Mouse (Mus musculus) heart, embryonic 13.5 days (tissue): ENCODE results near the gene Pacsin2. TPM values are rescaled to one million over a fixed set of nuclear protein-coding genes. Genes with fewer than 3 reads are reported as not detected.
A peak's percentile ranks its signal among the peaks of the same experiment; 100 is the strongest.

Experiments
- ATAC-seq: fragments of 200-750 bp; cut with Nextera tagmentation; 2 replicates; pipeline ENCODE4 v1.8.0; 2017; ENCODE audit warnings: moderate TSS enrichment; ENCODE audit not compliant: insufficient number of reproducible peaks, low FRiP score, low TSS enrichment; ENCODE audit errors: extremely low read depth
- H3K27ac ChIP-seq: fragments of 300-500 bp; sonication (generic); replicated peaks from 2 replicates; pipeline ENCODE4 v1.5.1; 2015; ENCODE audit warnings: moderate library complexity, mild to moderate bottlenecking, inconsistent platforms
- H3K27me3 ChIP-seq: fragments of 300-500 bp; sonication (generic); replicated peaks from 2 replicates; pipeline ENCODE4 v1.6.1; 2015; ENCODE audit warnings: mild to moderate bottlenecking, inconsistent platforms
- H3K36me3 ChIP-seq: fragments of 300-500 bp; sonication (generic); 2 replicates; pipeline ENCODE4 v1.6.1; 2015; ENCODE audit warnings: mild to moderate bottlenecking, inconsistent platforms
- H3K4me1 ChIP-seq: fragments of 300-500 bp; sonication (generic); 2 replicates; pipeline ENCODE4 v1.6.1; 2015; ENCODE audit warnings: inconsistent platforms
- H3K4me2 ChIP-seq: fragments of 300-500 bp; sonication (generic); 2 replicates; pipeline ENCODE4 v1.6.1; 2015; ENCODE audit warnings: inconsistent platforms, mild to moderate bottlenecking, moderate library complexity
- H3K4me3 ChIP-seq: fragments of 300-500 bp; sonication (generic); 2 replicates; pipeline ENCODE4 v1.5.1; 2015; ENCODE audit warnings: moderate library complexity, mild to moderate bottlenecking, inconsistent platforms
- H3K9ac ChIP-seq: fragments of 300-500 bp; sonication (generic); 2 replicates; pipeline ENCODE4 v1.6.1; 2015; ENCODE audit warnings: inconsistent platforms, mild to moderate bottlenecking, moderate library complexity
- H3K9me3 ChIP-seq: fragments of 300-500 bp; sonication (generic); 2 replicates; pipeline ENCODE4 v1.6.1; 2016; ENCODE audit warnings: inconsistent platforms
- WGBS: fragments of 180-500 bp; shearing (Covaris S2); methylation state at CpG from one replicate; pipeline ENCODE4 v1.1.7; 2015; ENCODE audit warnings: mixed read lengths; 5-methylcytosine and 5-hydroxymethylcytosine counted together
- polyA plus RNA-seq: library from polyadenylated mRNA; unstranded; fragments of >200 nt; fragmentation: Nextera tagmentation; extraction: Ambion mirVana; gene quantifications from 2 replicates; pipeline ENCODE4 v1.2.1, GENCODE M21; 2015

Gene Pacsin2
- polyA plus RNA-seq, 1 experiment from 2014 or later: 56.8 TPM

DNA sequence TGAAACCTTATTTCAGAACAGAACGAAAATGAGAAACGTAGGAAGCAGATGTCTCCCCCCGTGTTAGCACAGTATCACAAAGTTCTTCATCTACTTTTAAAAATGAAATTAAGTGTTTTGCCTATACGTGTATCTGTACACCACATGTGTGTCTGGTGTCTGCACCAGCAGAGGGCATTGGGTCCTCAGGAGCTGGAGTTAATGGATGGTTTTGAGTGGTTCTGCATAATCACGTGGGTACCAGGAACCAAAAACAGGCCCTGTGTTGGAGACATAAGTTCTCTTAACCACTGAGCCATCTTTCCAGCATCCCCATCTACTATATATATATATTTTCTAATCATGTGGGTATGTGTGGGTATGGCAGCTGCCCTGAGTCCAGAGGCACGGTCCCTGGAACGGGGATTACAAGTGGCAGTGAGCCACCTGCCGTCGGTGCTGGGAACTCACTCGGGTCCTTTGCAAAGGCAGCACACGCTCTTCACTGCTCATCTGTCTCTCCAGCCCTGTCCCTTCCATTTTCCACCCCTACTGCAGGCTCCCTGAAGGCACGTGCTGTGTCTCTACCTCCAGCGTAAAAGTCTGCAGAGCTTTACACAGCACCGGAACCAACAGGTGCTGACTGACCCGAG is 118.4 kb downstream of the Pacsin2 start:
- no peaks in the 10 kb centered on the region for H3K27me3 ChIP-seq
- H3K9me3 ChIP-seq: no peaks in the 10 kb centered on the region
- no peak overlapping the region for H3K4me3 ChIP-seq
- no peak for ATAC-seq
- peaks cover 43% of the 10 kb centered on the region for H3K36me3 ChIP-seq
- peak overlapping the region; percentile 44; the same call in 1 of the 2 replicates for H3K4me2 ChIP-seq
- no peak overlapping the region; the same call in 1 of the 2 replicates for H3K27ac ChIP-seq
- H3K9ac ChIP-seq: no peak overlapping the region
- peaks cover 56% of the 10 kb centered on the region for H3K4me1 ChIP-seq
- 82% methylated on average over 15 of the region's 15 CpGs for WGBS

DNA sequence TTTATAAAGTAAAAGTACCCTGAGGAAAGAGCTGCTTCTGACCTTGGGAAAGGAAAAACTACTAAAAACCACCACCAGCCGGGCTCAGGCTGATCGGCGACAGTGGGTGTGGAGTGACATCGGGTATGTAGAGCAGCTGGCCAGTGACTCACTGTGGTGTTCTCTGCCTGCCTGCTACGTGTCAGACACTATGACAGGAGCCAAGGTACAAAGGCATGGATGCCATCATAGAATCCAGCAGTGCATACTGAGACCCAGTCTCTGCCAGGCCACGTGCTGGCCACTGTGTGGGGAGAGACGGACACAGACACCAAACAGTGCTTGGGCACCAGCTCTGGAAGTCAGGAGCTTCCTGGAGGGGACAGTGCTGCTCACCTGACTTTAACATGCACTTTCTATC is 119.5 kb downstream of the Pacsin2 start:
- H3K27ac ChIP-seq: peak overlapping the region; percentile 87
- no peaks in the 10 kb centered on the region for H3K9me3 ChIP-seq
- peak overlapping the region; percentile 47 for H3K9ac ChIP-seq
- peak; percentile 22; the same call in 1 of the 2 replicates for ATAC-seq
- peak overlapping the region; percentile 44 for H3K4me2 ChIP-seq
- peaks cover 56% of the 10 kb centered on the region for H3K4me1 ChIP-seq
- WGBS: 30% methylated on average over 7 of the region's 7 CpGs
- peaks cover 53% of the 10 kb centered on the region for H3K36me3 ChIP-seq
- no peaks in the 10 kb centered on the region for H3K27me3 ChIP-seq
- H3K4me3 ChIP-seq: peak overlapping the region; percentile 9; the same call in 1 of the 2 replicates

DNA sequence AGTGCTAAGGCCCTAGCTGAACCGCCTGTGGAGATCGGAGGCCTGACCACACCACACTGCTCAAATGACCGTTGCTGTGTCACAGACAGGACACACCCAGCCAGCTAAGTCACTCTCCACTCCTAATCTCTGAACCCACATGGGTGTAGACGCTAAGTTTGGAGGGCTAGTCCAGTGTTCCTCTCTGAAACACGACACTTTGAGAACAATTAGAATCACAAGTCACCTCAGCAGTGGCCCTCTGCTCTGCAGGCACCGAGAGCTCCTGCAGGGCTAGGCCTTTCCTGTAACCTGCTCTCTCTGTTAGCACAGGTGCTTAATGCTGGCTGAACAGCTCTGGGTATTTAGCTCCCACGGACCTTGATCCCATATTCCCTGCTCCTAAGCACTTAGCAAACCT is 120.2 kb downstream of the Pacsin2 start:
- peak overlapping the region; percentile 47 for H3K9ac ChIP-seq
- no peaks in the 10 kb centered on the region for H3K27me3 ChIP-seq
- H3K4me1 ChIP-seq: peaks cover 52% of the 10 kb centered on the region
- peak overlapping the region; percentile 44 for H3K4me2 ChIP-seq
- peak overlapping the region; percentile 87 for H3K27ac ChIP-seq
- H3K9me3 ChIP-seq: no peaks in the 10 kb centered on the region
- H3K36me3 ChIP-seq: peaks cover 53% of the 10 kb centered on the region
- peak; percentile 83 for ATAC-seq
- WGBS: 23% methylated on average over 7 of the region's 7 CpGs
- peak overlapping the region; percentile 0 for H3K4me3 ChIP-seq

DNA sequence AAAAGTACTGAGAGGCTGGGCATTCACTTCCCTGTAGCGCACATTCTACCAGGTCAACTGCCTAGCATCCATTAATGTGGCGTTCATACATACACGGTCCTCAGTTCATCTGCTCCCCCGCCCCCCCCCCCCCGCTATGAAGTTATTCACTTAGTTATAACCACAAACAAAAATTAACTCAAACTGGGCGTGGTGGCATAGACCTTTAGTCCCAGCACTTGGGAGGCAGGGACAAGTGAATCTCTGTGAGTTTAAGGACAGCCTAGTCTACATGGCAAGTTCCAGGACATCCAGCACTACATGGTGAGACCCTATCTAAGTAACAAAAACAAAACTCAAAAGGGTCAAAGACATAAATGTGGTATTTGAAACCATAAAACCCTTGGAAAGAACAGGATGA is 125.5 kb downstream of the Pacsin2 start:
- Histone ChIP-seq H3K4me3 (no peak overlapping the region), H3K27me3 (no peaks in the 10 kb centered on the region), H3K9ac (no peak overlapping the region), H3K4me2 (no peak overlapping the region), H3K4me1 (peaks cover 27% of the 10 kb centered on the region), H3K9me3 (no peaks in the 10 kb centered on the region), H3K36me3 (peaks cover 73% of the 10 kb centered on the region), H3K27ac (no peak overlapping the region)
- WGBS: 77% methylated on average over 6 of the region's 6 CpGs
- no peak for ATAC-seq

DNA sequence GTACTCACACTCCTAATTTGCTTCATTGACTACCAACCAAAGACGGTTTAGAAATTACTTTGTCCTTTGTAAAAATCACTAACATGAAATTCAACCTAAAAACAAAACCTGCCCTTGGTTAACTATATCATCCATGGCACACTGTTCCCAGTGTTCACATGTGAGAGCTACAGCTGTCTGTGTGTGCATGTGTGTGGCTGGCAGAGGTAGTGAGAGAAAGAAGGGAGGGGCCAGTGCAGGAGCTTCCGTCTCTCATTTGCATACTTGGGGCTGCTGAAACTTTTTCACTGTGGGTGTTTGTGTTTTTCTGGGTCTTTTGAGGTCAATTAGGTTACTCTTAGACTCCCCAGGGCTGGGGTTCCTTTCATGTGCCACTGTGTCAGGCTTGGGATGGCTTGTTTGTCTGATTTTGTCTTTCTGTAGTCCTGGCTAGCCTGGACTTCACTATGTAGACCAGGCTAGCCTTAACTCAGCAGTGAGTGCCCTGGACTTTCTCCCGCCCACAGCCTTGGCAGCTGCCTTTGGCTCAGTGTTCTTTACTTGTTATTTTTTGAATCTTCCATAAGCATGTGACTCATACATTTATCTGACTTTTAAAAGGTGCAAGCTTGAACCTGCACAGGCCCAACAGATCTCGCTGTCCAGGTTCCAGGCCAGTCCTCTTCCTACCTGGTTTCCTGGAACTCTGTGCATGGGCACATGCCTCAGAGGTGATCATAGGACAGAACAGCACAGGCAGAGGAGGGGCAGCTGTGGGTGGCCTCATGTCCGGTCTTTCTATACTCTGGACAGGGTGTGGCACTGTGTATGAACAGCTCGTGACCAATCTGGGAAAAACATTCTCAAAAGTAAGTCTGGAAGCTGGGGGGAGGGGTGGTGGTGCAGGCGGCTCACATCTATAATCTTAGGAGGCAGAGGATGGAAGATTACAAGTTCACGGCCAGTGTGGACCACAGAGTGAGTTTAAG is 126.2 kb downstream of the Pacsin2 start:
- Histone ChIP-seq H3K4me2 (no peak overlapping the region), H3K4me3 (no peak overlapping the region), H3K9ac (no peak overlapping the region), H3K9me3 (no peaks in the 10 kb centered on the region), H3K36me3 (peaks cover 80% of the 10 kb centered on the region), H3K27ac (peak overlapping the region; percentile 13; the same call in 1 of the 2 replicates), H3K4me1 (peaks cover 21% of the 10 kb centered on the region), H3K27me3 (no peaks in the 10 kb centered on the region)
- 67% methylated on average over 8 of the region's 8 CpGs for WGBS
- ATAC-seq: peak; percentile 66; the same call in 1 of the 2 replicates

DNA sequence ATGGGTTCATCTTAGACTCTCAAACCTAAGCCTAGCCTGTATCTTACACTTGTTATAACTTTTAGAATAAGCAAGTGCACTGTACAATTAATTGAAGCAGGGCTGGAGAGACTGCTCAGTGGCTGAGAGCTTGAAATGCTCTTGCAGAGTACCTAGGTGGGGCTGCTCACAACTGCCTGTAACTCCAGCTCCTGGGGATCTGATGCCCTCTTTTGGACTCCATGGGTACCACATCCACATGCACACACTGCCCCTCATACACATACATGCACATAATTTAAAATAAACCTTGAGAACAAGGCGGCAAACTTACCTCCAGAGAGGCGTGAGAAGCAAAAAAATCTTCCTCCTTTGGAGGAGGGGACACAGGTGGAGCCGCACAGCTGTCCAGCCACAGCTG is 132.0 kb downstream of the Pacsin2 start:
- Histone ChIP-seq H3K27ac (no peak overlapping the region), H3K9ac (no peak overlapping the region), H3K4me2 (no peak overlapping the region), H3K36me3 (peaks cover 94% of the 10 kb centered on the region), H3K9me3 (no peaks in the 10 kb centered on the region), H3K27me3 (no peaks in the 10 kb centered on the region), H3K4me3 (no peak overlapping the region), H3K4me1 (no peaks in the 10 kb centered on the region)
- WGBS: 80% methylated on average over 3 of the region's 3 CpGs
- no peak for ATAC-seq

DNA sequence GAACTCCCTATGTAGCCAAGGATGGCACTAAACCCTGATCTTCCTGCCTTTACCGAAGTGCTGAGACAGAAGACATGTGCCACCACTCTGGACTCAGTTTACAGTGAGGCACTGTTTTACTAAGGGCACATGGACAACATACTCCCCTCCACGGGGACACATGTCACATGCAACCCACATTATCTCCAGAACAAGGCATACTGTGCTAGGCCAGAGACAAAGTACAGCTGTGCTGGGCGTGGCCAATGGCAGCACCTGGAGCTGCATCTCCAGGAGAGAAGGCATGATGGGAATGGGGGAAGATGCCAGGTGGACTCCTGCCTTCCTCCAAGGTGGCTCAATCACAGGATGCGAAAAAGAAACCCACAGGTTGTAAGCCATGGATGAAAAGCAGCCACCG is 135.5 kb downstream of the Pacsin2 start:
- Histone ChIP-seq H3K4me3 (no peak overlapping the region), H3K9ac (no peak overlapping the region), H3K9me3 (no peaks in the 10 kb centered on the region), H3K27me3 (no peaks in the 10 kb centered on the region), H3K27ac (no peak overlapping the region), H3K4me1 (no peaks in the 10 kb centered on the region), H3K4me2 (no peak overlapping the region), H3K36me3 (peaks cover 91% of the 10 kb centered on the region)
- WGBS: 81% methylated on average over 5 of the region's 5 CpGs
- ATAC-seq: no peak

Other genes with a start within 250 kb of the Pacsin2 start
- gene A4galt, start 212.8 kb downstream of the Pacsin2 start, polyA plus RNA-seq: 0.42 and 0.47 TPM in 2 replicates
- 27.8 and 28.5 TPM in 2 replicates for gene Arfgap3, start 114.4 kb downstream of the Pacsin2 start, polyA plus RNA-seq
- 21.5 and 22.1 TPM in 2 replicates for gene Ttll1, start 46.3 kb upstream of the Pacsin2 start, polyA plus RNA-seq
- gene Bik, start 62.3 kb upstream of the Pacsin2 start, polyA plus RNA-seq: 31.2 and 31.8 TPM in 2 replicates
- 139 and 150 TPM in 2 replicates for gene Tspo, start 99.0 kb upstream of the Pacsin2 start, polyA plus RNA-seq
- gene Mcat, start 99.2 kb upstream of the Pacsin2 start, polyA plus RNA-seq: 29.6 and 32.6 TPM in 2 replicates
- gene Ttll12, start 130.6 kb upstream of the Pacsin2 start, polyA plus RNA-seq: 21.9 and 22.0 TPM in 2 replicates